Mouse (Mus musculus): Measurements from ENCODE around the gene Col15a1. TPM values are rescaled to one million over a fixed set of nuclear protein-coding genes. Genes with fewer than 3 reads are reported as not detected.
A peak's percentile ranks its signal among the peaks of the same experiment; 100 is the strongest.

Gene Col15a1
- total RNA-seq, 1 experiment from 2014 or later: not detected

GRCm38 (mm10) chr4:47252627-47253026 lies 44.7 kb downstream of the Col15a1 start:
- ATAC-seq (ENCODE audit: extremely low read depth, insufficient number of reproducible peaks, low FRiP score, poor library complexity, severe bottlenecking): no peak

GRCm38 (mm10) chr4:47255641-47256040 lies 47.7 kb downstream of the Col15a1 start:
- peak; percentile 45 for ATAC-seq (ENCODE audit: extremely low read depth, insufficient number of reproducible peaks, low FRiP score, poor library complexity, severe bottlenecking)

- no peak for ATAC-seq (ENCODE audit: extremely low read depth, insufficient number of reproducible peaks, low FRiP score, poor library complexity, severe bottlenecking)
These were observed 50.2 kb downstream of the Col15a1 start for GRCm38 (mm10) chr4:47258201-47258600.

- peak; percentile 9; the same call in 1 of the 2 replicates for ATAC-seq (ENCODE audit: extremely low read depth, insufficient number of reproducible peaks, low FRiP score, poor library complexity, severe bottlenecking)
These were observed 53.1 kb downstream of the Col15a1 start for GRCm38 (mm10) chr4:47261049-47261448.

GRCm38 (mm10) chr4:47261919-47262318 lies 54.0 kb downstream of the Col15a1 start:
- no peak for ATAC-seq (ENCODE audit: extremely low read depth, insufficient number of reproducible peaks, low FRiP score, poor library complexity, severe bottlenecking)

- ATAC-seq (ENCODE audit: extremely low read depth, insufficient number of reproducible peaks, low FRiP score, poor library complexity, severe bottlenecking): no peak
These were observed 57.6 kb downstream of the Col15a1 start for GRCm38 (mm10) chr4:47265555-47265954.

GRCm38 (mm10) chr4:47272452-47273130 lies 64.6 kb downstream of the Col15a1 start:
- ATAC-seq (ENCODE audit: extremely low read depth, insufficient number of reproducible peaks, low FRiP score, poor library complexity, severe bottlenecking): no peak

GRCm38 (mm10) chr4:47273795-47274194 lies 65.8 kb downstream of the Col15a1 start:
- no peak for ATAC-seq (ENCODE audit: extremely low read depth, insufficient number of reproducible peaks, low FRiP score, poor library complexity, severe bottlenecking)

GRCm38 (mm10) chr4:47274911-47275310 lies 67.0 kb downstream of the Col15a1 start:
- ATAC-seq (ENCODE audit: extremely low read depth, insufficient number of reproducible peaks, low FRiP score, poor library complexity, severe bottlenecking): no peak

- ATAC-seq (ENCODE audit: extremely low read depth, insufficient number of reproducible peaks, low FRiP score, poor library complexity, severe bottlenecking): no peak
These were observed 70.4 kb downstream of the Col15a1 start for GRCm38 (mm10) chr4:47278397-47278796.

GRCm38 (mm10) chr4:47279085-47279707 lies 71.2 kb downstream of the Col15a1 start:
- ATAC-seq (ENCODE audit: extremely low read depth, insufficient number of reproducible peaks, low FRiP score, poor library complexity, severe bottlenecking): no peak

- no peak for ATAC-seq (ENCODE audit: extremely low read depth, insufficient number of reproducible peaks, low FRiP score, poor library complexity, severe bottlenecking)
These were observed 72.2 kb downstream of the Col15a1 start for GRCm38 (mm10) chr4:47280126-47280525.

- no peak for ATAC-seq (ENCODE audit: extremely low read depth, insufficient number of reproducible peaks, low FRiP score, poor library complexity, severe bottlenecking)
These were observed 74.1 kb downstream of the Col15a1 start for GRCm38 (mm10) chr4:47281920-47282682.

GRCm38 (mm10) chr4:47284311-47284710 lies 76.3 kb downstream of the Col15a1 start:
- no peak for ATAC-seq (ENCODE audit: extremely low read depth, insufficient number of reproducible peaks, low FRiP score, poor library complexity, severe bottlenecking)

GRCm38 (mm10) chr4:47284874-47285273 lies 76.9 kb downstream of the Col15a1 start:
- ATAC-seq (ENCODE audit: extremely low read depth, insufficient number of reproducible peaks, low FRiP score, poor library complexity, severe bottlenecking): no peak

GRCm38 (mm10) chr4:47286599-47287147 lies 78.7 kb downstream of the Col15a1 start:
- ATAC-seq (ENCODE audit: extremely low read depth, insufficient number of reproducible peaks, low FRiP score, poor library complexity, severe bottlenecking): no peak

- no peak for ATAC-seq (ENCODE audit: extremely low read depth, insufficient number of reproducible peaks, low FRiP score, poor library complexity, severe bottlenecking)
These were observed 79.5 kb downstream of the Col15a1 start for GRCm38 (mm10) chr4:47287468-47287867.

- no peak for ATAC-seq (ENCODE audit: extremely low read depth, insufficient number of reproducible peaks, low FRiP score, poor library complexity, severe bottlenecking)
These were observed 80.3 kb downstream of the Col15a1 start for GRCm38 (mm10) chr4:47288306-47288705.

GRCm38 (mm10) chr4:47289526-47289925 lies 81.6 kb downstream of the Col15a1 start:
- no peak for ATAC-seq (ENCODE audit: extremely low read depth, insufficient number of reproducible peaks, low FRiP score, poor library complexity, severe bottlenecking)

- no peak for ATAC-seq (ENCODE audit: extremely low read depth, insufficient number of reproducible peaks, low FRiP score, poor library complexity, severe bottlenecking)
These were observed 82.5 kb downstream of the Col15a1 start for GRCm38 (mm10) chr4:47290448-47290847.

Measured in neutrophil, adult 5-6 weeks (primary cell).